Mouse (Mus musculus) ES-Bruce4 (cell line): ENCODE results near the gene Hist1h2ai. TPM values are rescaled to one million over a fixed set of nuclear protein-coding genes. Genes with fewer than 3 reads are reported as not detected.
"Not testable (repeated sequence)": the region's sequence is repeated elsewhere in the genome, so short reads cannot be mapped to it uniquely, and the experiment has no call there.

Experiments used
- H3K27ac ChIP-seq: 2 replicates; pipeline ENCODE4 v1.5.1; 2012; ENCODE audit warnings: low read length, inconsistent platforms; ENCODE audit not compliant: insufficient read depth
- H3K27me3 ChIP-seq: 2 replicates; pipeline ENCODE4 v1.6.1; 2012; ENCODE audit warnings: mild to moderate bottlenecking, low read length, inconsistent platforms; ENCODE audit not compliant: control insufficient read depth, poor library complexity, insufficient read depth, severe bottlenecking
- H3K36me3 ChIP-seq: 2 replicates; pipeline ENCODE4 v1.6.1; 2012; ENCODE audit warnings: inconsistent platforms, mild to moderate bottlenecking, low read length, moderate library complexity; ENCODE audit not compliant: control insufficient read depth, poor library complexity, insufficient read depth, severe bottlenecking
- H3K4me1 ChIP-seq: one replicate; pipeline ENCODE4 v1.8.1; 2011; ENCODE audit warnings: low read length; ENCODE audit not compliant: control insufficient read depth, insufficient read depth
- H3K4me3 ChIP-seq: 2 replicates; pipeline ENCODE4 v1.5.1; 2011; ENCODE audit warnings: low read depth, mild to moderate bottlenecking, low read length
- H3K9ac ChIP-seq: 2 replicates; pipeline ENCODE4 v1.6.1; 2012; ENCODE audit warnings: low read depth, mild to moderate bottlenecking, inconsistent platforms; ENCODE audit not compliant: poor library complexity, severe bottlenecking
- H3K9me3 ChIP-seq: replicated peaks from 2 replicates; pipeline ENCODE4 v1.6.1; 2012; ENCODE audit warnings: mild to moderate bottlenecking, low read length, inconsistent platforms; ENCODE audit not compliant: control insufficient read depth, poor library complexity, insufficient read depth, severe bottlenecking
- CTCF ChIP-seq: IDR thresholded peaks from one replicate; pipeline ENCODE4 v1.8.1; 2011; ENCODE audit warnings: low read depth, low read length
- EP300 ChIP-seq: IDR thresholded peaks from 2 replicates; pipeline ENCODE4 v1.6.1; 2011; ENCODE audit warnings: low read depth, low read length; ENCODE audit not compliant: insufficient read depth
- POLR2A ChIP-seq: IDR thresholded peaks from one replicate; pipeline ENCODE4 v1.8.1; 2011; ENCODE audit warnings: low read length; ENCODE audit not compliant: insufficient read depth
- polyA plus RNA-seq: library from polyadenylated mRNA; stranded (reverse); fragments of >200 nt; gene quantifications from 2 replicates; pipeline ENCODE4 v1.2.4, GENCODE M21; 2011; ENCODE audit warnings: low read depth; ENCODE audit not compliant: missing spikeins, insufficient read depth, insufficient read length

The Hist1h2ai gene
- polyA plus RNA-seq, 1 experiment, result not detected

DNA sequence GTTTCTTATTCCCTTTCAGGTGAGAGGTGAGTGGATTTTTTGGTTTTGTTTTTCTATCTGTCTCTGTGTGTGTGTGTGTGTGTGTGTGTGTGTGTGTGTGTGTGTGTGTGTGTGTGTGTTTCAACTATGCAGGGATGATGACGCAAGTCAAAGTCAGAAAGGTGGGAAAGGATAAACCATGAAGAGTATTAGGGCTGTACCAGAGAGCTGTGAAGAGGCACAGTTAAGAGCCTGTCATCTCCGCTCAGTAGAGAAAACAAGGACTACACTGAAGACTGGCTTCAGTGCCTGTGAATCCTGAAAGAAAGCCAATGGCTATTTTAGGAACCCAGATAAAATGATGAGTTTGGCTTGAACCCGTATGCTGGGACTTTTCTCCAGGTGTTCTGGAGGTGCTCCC lies 35.6 kb downstream of the Hist1h2ai start:
- no peaks in the 10 kb centered on the region for H3K4me1 ChIP-seq
- no peak overlapping the region; the same call in 1 of the 2 replicates for H3K27ac ChIP-seq
- TF ChIP-seq CTCF (no peak), POLR2A (no peak), EP300 (no peak)
- H3K27me3 ChIP-seq, result no peaks in the 10 kb centered on the region
- H3K36me3 ChIP-seq, result peaks cover 5% of the 10 kb centered on the region
- peak overlapping the region; percentile 73; the same call in 1 of the 2 replicates for H3K9ac ChIP-seq
- H3K4me3 ChIP-seq, result no peak overlapping the region
- H3K9me3 ChIP-seq, result no peaks in the 10 kb centered on the region

DNA sequence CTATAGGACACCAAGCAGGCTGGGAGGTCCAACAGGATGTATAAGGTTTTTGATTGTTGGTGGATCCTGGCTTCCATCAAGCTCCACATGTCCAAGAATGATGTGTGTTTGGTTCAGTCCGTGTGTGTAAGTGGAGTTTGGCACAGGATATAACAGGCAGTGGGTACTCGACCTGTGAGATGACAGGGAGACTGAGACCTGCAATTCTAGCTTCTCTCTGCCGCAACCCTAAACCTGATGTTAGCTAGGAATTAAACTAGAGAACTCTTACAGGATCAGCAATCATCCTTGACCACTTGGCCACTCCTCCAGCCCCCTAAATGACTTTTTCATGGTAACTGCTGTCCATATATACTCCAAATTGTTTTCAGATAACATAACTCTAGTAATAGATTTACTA lies 36.1 kb downstream of the Hist1h2ai start:
- peak overlapping the region; percentile 73 for H3K9ac ChIP-seq
- H3K4me1 ChIP-seq, result no peaks in the 10 kb centered on the region
- peak overlapping the region; percentile 12; the same call in 1 of the 2 replicates for H3K4me3 ChIP-seq
- TF ChIP-seq POLR2A (no peak), EP300 (no peak), CTCF (no peak)
- H3K27me3 ChIP-seq, result no peaks in the 10 kb centered on the region
- H3K27ac ChIP-seq, result peak overlapping the region; percentile 61
- H3K36me3 ChIP-seq, result peaks cover 5% of the 10 kb centered on the region
- H3K9me3 ChIP-seq, result no peaks in the 10 kb centered on the region

DNA sequence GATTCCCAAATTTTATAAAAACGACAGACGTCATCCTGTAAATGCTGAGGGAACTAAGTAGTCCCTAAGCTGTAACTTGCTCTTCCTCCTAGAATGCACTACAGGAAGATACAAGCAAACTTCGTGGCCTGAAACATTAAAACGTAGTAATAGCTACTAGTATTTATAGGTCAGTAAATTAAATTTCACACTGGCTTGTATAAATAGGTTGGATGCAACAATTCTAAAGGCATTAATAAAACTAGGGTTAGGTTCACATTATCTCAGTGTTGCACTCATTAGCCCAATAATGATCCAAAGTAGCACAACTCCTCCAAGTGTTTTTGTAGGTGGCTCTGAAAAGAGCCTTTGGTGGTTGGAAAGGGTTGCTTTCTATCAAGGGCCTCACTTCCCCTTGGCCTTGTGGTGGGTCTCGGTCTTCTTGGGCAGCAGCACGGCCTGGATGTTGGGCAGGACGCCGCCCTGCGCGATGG lies 36.9 kb downstream of the Hist1h2ai start:
- Histone ChIP-seq H3K27ac (peak overlapping the region; percentile 84), H3K36me3 (peaks cover 5% of the 10 kb centered on the region), H3K9ac (peak overlapping the region; percentile 73), H3K4me1 (no peaks in the 10 kb centered on the region), H3K4me3 (peak overlapping the region; percentile 74), H3K27me3 (no peaks in the 10 kb centered on the region), H3K9me3 (no peaks in the 10 kb centered on the region)
- TF ChIP-seq EP300, result no peak
- TF ChIP-seq CTCF, result no peak
- no peak for TF ChIP-seq POLR2A

DNA sequence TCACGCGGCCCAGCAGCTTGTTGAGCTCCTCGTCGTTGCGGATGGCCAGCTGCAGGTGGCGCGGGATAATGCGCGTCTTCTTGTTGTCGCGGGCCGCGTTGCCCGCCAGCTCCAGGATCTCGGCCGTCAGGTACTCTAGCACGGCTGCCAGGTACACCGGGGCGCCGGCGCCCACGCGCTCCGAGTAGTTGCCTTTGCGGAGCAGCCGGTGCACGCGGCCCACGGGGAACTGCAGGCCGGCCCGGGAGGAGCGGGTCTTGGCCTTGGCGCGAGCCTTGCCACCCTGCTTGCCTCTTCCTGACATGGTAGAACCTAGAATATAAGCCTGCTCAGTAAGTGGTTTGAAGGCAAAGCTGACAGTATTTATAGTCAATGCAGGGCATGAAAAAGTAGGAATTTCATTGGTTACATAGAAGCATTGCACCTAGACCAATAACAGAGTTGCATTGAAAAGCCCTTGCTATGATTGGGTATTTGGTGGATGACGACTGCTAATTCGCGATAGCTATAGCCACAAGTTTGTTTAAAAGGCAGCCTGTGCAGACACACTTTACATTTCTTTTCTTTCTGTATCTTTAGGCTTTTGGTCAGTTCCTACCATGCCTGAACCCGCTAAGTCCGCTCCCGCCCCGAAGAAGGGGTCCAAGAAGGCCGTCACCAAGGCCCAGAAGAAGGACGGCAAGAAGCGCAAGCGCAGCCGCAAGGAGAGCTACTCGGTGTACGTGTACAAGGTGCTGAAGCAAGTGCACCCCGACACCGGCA lies 37.5 kb downstream of the Hist1h2ai start, which contains the start of the genes Hist1h2ak and Hist1h2bn:
Hist1h2ak (minus strand) TSS at position 304 of the 762 bp plus-strand sequence.
Hist1h2bn (plus strand) TSS at position 600 of the 762 bp plus-strand sequence.
- H3K4me1 ChIP-seq, H3K36me3 ChIP-seq, H3K27me3 ChIP-seq, H3K9me3 ChIP-seq: not testable (repeated sequence)
- peak; percentile 71 for TF ChIP-seq POLR2A
- H3K9ac ChIP-seq, result peak within 1 kb of the TSS; percentile 90
- peak within 1 kb of the TSS; percentile 74 for H3K4me3 ChIP-seq
- H3K27ac ChIP-seq, result peak within 1 kb of the TSS; percentile 84

DNA sequence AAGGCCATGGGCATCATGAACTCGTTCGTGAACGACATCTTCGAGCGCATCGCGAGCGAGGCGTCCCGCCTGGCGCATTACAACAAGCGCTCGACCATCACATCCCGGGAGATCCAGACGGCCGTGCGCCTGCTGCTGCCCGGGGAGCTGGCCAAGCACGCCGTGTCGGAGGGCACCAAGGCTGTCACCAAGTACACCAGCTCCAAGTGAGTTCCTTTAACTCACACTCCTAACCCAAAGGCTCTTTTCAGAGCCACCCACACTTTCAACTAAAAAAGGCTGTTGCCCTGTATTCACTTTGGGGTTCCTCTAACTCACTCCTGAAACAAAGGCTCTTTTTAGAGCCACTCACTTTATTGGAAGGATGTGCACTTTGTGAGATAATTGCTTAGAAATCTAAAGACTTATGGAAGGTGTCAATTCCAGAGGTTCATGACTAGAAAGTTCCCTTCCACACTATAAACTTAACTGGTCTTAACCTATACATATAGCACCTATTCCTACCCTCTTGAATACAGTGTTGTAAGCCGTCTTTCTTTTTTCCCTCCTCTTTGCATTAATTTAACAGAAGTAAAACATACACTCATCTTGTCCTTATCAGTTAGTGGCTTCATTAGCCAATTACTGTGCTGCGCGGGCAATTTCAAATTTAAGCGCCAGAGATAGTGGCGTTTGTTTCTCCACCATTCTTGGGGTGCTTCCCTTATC lies 38.2 kb downstream of the Hist1h2ai start:
- H3K9me3 ChIP-seq, result not testable (repeated sequence)

DNA sequence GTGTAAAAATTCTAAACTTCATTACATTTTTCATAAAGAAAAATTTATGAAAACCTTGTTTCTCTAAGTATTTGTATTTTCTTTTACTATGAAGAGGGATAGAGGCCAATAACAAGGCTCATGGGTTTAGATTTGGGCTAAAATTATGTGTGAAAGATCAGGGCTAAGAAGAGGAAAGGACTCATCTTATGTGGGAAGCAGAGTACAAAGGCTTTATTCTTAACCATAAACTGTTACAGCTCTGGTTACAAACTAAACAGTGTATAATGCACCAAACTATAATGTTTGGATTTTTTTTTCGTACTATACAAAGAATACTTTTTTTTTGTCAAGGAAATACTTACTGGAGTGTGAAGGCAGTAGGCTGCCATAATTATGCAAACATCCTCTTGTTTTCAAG lies 39.5 kb downstream of the Hist1h2ai start:
- Histone ChIP-seq H3K4me3 (no peak overlapping the region), H3K27me3 (no peaks in the 10 kb centered on the region), H3K36me3 (no peaks in the 10 kb centered on the region), H3K9me3 (no peaks in the 10 kb centered on the region), H3K4me1 (no peaks in the 10 kb centered on the region), H3K9ac (no peak overlapping the region), H3K27ac (no peak overlapping the region)
- TF ChIP-seq POLR2A (no peak), EP300 (no peak)

More for the DNA sequence above, 38.2 kb downstream of the Hist1h2ai start:
- peak overlapping the region; percentile 80 for H3K27ac ChIP-seq
- H3K27me3 ChIP-seq, H3K4me1 ChIP-seq, H3K36me3 ChIP-seq: not testable (repeated sequence)
- H3K9ac ChIP-seq, result peak overlapping the region; percentile 90
- peak overlapping the region; percentile 60 for H3K4me3 ChIP-seq

Other genes starting within 250 kb of the Hist1h2ai start
- gene Nkapl, start 247.9 kb upstream of the Hist1h2ai start, polyA plus RNA-seq, result 0.55 TPM in 1 of 2 replicates, not detected in the other
- gene Zkscan4, start 237.5 kb upstream of the Hist1h2ai start, polyA plus RNA-seq, result 0.58 and 0.59 TPM in 2 replicates
- gene Gm10065, start 237.0 kb upstream of the Hist1h2ai start, polyA plus RNA-seq, result not detected in 2 replicates
- 0.52 TPM in 1 of 2 replicates, not detected in the other for gene AK157302, start 221.2 kb upstream of the Hist1h2ai start, polyA plus RNA-seq
- 3.2 and 7.4 TPM in 2 replicates for gene Gm11273, start 215.0 kb upstream of the Hist1h2ai start, polyA plus RNA-seq
- 15.2 and 16.1 TPM in 2 replicates for gene Zkscan8, start 185.3 kb upstream of the Hist1h2ai start, polyA plus RNA-seq
- gene Olfr1366, start 173.6 kb upstream of the Hist1h2ai start, polyA plus RNA-seq, result not detected in 2 replicates
- gene Olfr1535, start 156.5 kb upstream of the Hist1h2ai start, polyA plus RNA-seq, result 0.15 and 0.23 TPM in 2 replicates
- gene Olfr1364, start 134.7 kb upstream of the Hist1h2ai start, polyA plus RNA-seq, result not detected in 2 replicates
- gene Olfr1362, start 102.4 kb upstream of the Hist1h2ai start, polyA plus RNA-seq, result not detected in 2 replicates
- not detected in 2 replicates for gene Olfr11, start 73.9 kb upstream of the Hist1h2ai start, polyA plus RNA-seq
- gene Olfr1361, start 53.0 kb upstream of the Hist1h2ai start, polyA plus RNA-seq, result not detected in 2 replicates
- gene Olfr1360, start 39.0 kb upstream of the Hist1h2ai start, polyA plus RNA-seq, result not detected in 2 replicates
- not detected in 2 replicates for gene Olfr1359, start 18.3 kb upstream of the Hist1h2ai start, polyA plus RNA-seq
- gene Hist1h2bl, start 279 bp upstream of the Hist1h2ai start, polyA plus RNA-seq, result 25.5 and 27.2 TPM in 2 replicates
- gene Hist1h3h, start 1.2 kb downstream of the Hist1h2ai start, polyA plus RNA-seq, result 25.3 and 31.8 TPM in 2 replicates
- 14.2 and 21.7 TPM in 2 replicates for gene Hist1h2bm, start 5.6 kb downstream of the Hist1h2ai start, polyA plus RNA-seq
- gene Hist1h4j, start 18.6 kb downstream of the Hist1h2ai start, polyA plus RNA-seq, result 8.2 and 13.4 TPM in 2 replicates
- gene Hist1h4k, start 34.1 kb downstream of the Hist1h2ai start, polyA plus RNA-seq, result 16.3 and 17.1 TPM in 2 replicates
- 6.7 and 7.5 TPM in 2 replicates for gene Hist1h2ak, start 37.4 kb downstream of the Hist1h2ai start, polyA plus RNA-seq
- gene Hist1h2bn, start 37.7 kb downstream of the Hist1h2ai start, polyA plus RNA-seq, result 19.3 and 20.7 TPM in 2 replicates
- gene Hist1h1b, start 64.2 kb downstream of the Hist1h2ai start, polyA plus RNA-seq, result 7.4 and 9.2 TPM in 2 replicates
- gene Hist1h3i, start 66.9 kb downstream of the Hist1h2ai start, polyA plus RNA-seq, result not detected in 2 replicates
- gene Hist1h2an, start 70.8 kb downstream of the Hist1h2ai start, polyA plus RNA-seq, result not detected in 2 replicates
- gene Hist1h2bp, start 71.0 kb downstream of the Hist1h2ai start, polyA plus RNA-seq, result 2.5 TPM in 1 of 2 replicates, not detected in the other
- gene Hist1h2bq, start 93.8 kb downstream of the Hist1h2ai start, polyA plus RNA-seq, result 16.9 and 28.4 TPM in 2 replicates
- not detected in 2 replicates for gene Hist1h2ao, start 94.0 kb downstream of the Hist1h2ai start, polyA plus RNA-seq
- 12.0 and 17.7 TPM in 2 replicates for gene Hist1h4m, start 95.3 kb downstream of the Hist1h2ai start, polyA plus RNA-seq
- gene Hist1h4n, start 115.8 kb downstream of the Hist1h2ai start, polyA plus RNA-seq, result 16.5 and 26.2 TPM in 2 replicates
- 47.5 and 51.1 TPM in 2 replicates for gene Hist1h2ap, start 117.1 kb downstream of the Hist1h2ai start, polyA plus RNA-seq
- gene Hist1h2br, start 117.3 kb downstream of the Hist1h2ai start, polyA plus RNA-seq, result 18.1 and 27.4 TPM in 2 replicates
- 8.1 and 11.5 TPM in 2 replicates for gene Zfp184, start 228.7 kb downstream of the Hist1h2ai start, polyA plus RNA-seq